Mouse (Mus musculus): Measurements from ENCODE around the gene Abhd2. TPM values are rescaled to one million over a fixed set of nuclear protein-coding genes. Genes with fewer than 3 reads are reported as not detected.

Abhd2 gene
- 100 to 1,000 TPM; 106 to 135 (median 117) TPM for total RNA-seq (2022)

DNA sequence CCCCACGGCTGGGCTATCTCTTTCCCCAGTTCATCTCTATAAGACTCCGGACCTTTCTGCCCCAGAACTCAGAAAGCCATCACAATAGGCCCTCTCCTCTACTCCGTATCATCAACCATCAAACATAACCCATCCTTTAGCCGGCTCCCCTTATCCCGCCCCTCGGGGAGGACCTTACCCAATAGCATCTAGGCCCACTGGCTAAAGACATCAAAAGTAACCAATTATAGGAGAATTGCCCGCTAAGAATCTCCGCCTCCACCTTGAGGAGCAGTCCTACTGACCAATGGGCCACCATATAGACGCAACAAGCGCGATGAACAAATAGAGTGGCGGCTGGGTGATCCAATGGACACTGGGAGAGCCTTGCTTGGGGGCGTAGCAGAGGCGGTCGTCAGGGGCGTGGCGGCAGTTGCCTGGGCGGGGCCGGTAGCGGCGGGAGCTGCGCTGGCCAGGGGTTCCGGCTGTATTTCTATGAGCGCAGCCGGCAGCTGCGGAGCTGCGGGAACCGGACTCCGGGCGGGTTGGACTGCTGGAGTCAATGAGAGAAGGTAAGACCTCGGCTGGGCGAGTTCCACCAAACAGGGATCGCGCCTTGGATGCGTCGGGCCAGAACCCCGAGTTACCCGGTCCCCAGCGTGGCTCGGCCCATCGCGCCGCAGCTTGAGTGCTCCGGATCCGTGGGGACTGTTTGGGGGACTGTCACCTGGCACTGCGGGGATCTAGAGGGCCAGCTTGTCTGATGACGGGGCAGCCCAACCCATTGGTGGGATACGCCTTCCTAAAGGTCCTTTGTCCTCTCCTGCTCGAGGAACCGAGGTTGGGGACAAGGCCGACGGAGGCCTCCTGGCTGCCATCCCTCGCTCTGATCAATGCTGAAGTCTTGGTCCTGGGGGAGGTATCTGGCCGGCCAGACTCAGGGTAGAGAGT is at the start of gene Abhd2:
Gene Abhd2, plus strand, starts transcription at position 411 of the 930 bp plus-strand sequence.
- peak; percentile 99 to 100 for DNase-seq (ENCODE audit: low spot score in 2 of 2)

DNA sequence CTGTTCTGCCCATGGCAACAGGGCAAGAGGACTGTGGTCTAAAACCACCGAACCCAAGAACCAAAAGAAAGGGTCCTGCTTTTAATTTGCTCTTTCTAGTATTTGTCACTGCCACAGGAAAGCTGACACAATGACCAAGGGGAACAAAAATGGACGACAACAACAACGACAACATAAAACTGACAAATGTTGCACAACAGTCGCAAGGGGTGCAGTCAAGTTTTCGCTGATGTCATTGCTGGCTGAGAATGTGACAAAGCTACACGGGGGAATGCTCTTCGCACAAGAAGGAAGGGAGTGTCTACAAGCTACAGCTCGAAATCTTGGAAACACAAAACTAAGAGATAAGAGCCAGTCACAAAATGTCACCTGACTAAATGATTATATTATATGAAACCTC is 47.5 kb upstream of the Abhd2 start:
- DNase-seq (ENCODE audit: low spot score in 2 of 2) = no peak

DNA sequence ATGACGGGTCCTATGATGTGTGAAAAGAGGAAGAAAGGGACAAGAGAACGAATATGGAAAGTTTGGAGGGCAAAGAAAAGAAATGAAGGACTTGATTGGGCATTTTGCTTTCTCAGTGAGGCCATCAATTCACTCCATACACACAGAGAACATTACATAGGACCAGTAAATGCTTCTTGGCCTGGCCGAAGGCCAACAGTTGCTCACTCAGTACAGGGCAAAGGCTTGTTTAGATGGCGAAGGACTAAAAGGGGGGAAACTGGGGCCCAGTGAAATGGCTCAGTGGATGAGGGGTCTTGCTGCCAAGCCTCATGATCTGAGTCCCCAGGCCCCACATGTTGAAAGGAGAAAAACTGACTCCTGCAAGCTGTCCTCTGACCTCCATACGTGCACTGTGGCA is 46.8 kb upstream of the Abhd2 start:
- DNase-seq (ENCODE audit: low spot score in 2 of 2) = no peak

DNA sequence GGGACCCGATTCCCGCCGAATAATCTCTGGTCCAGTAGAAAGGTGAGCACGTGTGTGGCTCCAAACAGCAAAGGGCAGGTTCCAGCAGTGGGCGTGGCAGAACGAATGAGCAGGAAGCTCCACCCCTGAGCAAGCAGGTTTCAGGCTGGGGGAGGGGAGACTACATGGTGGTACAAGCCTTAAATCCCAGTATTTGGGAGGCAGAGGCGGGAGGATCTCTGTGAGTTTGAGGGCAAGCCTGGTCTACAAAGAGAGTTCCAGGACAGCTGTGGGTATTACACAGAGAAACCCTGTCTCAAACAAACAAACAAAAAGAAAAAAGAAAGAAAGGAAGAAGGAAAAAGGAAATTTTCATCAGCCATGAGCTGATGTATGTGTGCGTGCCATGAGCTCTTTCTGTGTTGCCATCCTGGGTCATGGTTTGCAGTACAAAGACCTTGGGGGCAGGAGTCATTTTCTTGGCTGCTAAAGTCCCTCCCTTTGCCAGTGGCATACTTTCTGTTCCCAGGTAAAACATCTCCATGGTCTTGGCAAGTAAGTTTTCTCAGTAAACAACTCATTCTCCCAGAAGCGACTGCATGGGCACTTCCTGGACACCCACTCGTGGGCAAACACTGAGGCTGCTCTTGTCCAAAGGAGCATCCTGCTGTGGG is 46.0 kb upstream of the Abhd2 start:
- DNase-seq (ENCODE audit: low spot score in 2 of 2) = no peak

DNA sequence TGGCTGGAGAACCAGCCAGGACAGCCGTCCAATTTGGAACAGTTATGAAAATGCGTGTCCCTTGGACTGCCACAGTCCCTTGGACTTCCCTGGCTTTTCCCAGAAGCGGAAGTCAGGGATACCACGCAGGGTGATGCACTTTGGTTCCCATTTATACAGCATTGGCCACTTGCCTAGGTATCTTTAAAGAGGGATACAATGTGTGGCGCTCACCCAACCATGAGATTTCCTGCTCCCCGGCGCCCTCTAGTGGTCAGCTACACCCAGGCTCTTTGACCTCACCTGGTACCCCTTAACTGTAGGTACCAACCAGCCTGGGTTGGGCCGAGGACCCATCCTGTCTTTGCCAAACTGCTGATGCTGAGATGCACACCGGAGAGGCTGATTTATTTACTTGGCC is 44.5 kb upstream of the Abhd2 start:
- DNase-seq (ENCODE audit: low spot score in 2 of 2) = peak in 1 of 2 experiments; percentile 79

DNA sequence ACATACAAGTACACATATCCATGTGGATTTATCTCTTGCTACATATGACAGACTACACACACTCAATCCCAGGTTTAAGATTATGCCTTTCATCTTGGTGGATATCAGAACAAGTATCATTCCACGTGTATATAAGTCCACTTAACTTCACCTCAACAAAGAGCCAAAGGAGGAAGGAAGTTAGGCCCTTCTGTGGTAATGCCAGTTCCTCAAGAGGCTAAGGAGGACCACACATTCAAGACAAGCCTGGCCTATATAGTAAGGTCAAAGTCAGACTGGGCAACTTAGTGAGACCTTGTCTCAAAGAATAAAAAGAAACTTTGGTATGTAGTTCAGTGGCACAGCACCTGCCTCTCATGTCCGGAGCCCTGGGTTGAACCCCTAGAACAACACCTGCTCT is 41.4 kb upstream of the Abhd2 start:
- no peak for DNase-seq (ENCODE audit: low spot score in 2 of 2)

DNA sequence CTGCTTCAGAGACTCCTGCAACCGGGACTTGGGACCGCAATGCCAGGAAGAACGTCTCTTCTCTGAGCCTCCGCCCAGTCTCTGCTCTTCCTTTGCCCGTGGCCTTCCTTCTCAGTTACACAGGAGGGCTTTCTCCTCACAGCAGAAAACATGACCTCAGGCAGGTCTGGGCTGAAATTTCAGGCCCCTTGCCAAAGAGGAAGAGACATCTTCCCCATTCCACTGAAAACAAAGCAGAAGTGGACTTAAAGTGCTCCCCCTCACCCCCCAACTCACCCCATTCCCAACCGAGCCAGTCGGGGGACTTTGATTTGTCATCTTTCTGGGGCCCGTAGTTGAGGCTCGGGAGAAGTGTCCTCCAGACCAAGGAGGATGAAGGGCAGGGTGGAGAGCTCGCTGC is 41.0 kb upstream of the Abhd2 start:
- DNase-seq (ENCODE audit: low spot score in 2 of 2) = no peak

DNA sequence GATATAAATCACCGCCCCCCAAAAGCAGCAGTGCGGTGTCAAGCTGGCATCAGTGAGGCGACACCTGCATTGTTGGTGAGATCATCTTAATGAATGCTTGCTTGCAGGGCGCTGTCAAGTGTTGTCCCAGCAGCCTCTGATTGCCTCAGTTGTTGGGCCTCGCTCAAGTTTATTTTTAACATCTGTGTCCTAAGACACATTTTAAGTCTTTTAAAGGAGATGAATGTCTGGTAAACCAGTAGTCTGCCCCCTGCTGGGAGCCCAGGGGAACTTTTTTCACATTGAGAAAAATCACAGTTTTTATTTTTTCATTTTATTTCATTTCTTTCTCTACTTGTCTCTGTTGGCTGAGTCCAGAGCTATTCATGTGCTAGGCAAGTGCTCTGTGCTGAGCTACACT is 34.3 kb upstream of the Abhd2 start:
- no peak for DNase-seq (ENCODE audit: low spot score in 2 of 2)

DNA sequence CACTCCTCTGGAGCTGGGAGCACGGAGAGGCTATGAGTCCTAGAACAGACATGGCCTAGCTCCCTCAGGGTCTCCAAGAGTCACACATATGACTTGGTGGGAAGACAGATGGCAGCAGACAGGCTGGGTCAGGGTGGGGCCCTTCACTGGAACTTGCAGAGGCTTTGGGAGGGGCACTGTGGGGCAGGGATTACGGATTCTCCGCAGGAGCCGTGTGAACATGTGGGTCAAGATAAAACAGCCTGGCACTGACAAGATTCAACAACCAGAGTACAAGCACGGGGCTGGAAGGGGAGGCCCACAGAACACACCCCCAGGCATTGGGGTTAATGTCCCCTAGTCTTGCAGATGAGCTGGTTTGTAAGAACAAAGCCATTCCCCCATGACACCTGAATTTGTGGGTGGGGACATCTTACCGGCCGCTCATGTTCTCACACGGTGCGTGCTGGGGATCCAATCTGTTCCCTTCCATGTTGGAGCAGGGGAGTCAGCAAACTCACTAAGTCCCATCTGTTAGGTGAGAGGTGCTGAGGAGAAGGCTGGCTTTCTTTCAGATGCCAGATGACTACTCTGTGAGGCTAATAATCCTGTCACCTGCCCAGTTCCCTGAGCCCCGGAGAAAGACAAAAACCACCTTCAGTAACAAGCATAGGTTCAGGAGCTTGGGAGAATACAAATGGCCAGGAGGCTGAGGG is 30.9 kb upstream of the Abhd2 start:
- DNase-seq (ENCODE audit: low spot score in 2 of 2) = no peak

DNA sequence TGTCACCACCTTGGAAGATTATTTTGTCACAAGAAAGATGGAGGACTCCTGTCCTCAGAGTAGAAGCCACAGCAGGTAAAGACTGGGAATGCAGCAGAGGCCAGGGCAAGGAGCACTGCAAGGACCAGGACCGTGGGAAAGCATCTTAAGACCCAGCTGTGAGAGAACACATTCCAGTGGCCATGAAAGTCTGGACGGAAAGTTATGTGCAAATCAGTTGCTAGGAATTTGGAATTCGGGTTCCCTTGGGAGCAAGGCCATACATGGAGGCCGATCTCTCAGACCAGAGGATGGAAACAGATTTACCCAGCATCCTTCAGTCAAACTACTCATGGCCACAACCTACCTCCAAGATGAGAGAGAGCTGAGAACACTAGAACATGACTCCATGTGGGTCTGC is 29.8 kb upstream of the Abhd2 start:
- DNase-seq (ENCODE audit: low spot score in 2 of 2) = no peak

DNA sequence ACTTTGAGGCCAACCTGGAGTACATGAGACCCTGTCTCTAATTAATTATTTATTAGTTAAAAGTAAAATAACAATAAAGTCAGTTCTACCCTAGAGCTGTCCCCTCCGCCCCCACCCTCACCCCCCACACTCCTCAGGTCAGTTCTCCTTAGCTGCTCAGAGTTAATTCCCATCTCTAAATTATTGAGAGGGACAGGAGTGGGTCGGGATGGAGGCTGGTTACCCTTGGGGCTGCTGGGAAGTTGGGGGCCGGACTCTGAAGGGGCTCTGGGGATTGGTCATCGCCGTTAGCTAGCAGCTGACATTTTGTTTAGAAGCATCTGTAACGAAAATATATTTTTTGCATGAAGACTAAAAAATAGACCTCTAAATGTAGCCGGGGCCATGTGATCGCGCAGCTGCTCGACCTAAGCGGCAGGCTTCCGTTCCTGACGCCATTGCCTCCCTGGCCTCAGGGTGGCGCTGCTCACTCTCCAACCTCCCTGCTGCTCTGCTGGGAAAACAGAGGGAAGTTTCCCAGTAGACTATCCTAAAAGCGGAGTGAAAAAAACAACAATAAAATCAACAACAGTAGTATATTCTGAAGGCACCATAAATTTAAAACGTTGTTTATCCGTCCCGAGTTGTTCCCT is 26.8 kb upstream of the Abhd2 start:
- peak; percentile 44 to 65 for DNase-seq (ENCODE audit: low spot score in 2 of 2)

DNA sequence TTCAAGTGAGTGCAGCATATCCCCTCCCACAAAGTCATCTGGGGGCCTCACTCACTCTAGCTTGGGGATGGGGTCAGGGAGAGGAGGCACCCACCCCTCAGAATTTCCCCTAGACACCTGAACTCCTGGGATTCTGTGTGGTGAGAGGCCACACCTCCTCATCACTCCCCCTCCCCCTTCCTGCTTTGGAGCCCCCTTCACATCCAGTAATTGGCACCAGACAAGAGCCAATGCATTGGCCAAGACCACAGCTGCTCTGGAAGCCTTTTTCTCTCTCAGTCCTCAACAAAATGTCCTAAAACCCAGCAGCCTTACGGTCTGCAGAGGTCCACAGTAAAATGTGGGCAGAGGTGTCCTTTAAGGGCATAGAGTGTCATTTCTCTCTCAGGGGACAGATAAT is 25.6 kb upstream of the Abhd2 start:
- no peak for DNase-seq (ENCODE audit: low spot score in 2 of 2)

DNA sequence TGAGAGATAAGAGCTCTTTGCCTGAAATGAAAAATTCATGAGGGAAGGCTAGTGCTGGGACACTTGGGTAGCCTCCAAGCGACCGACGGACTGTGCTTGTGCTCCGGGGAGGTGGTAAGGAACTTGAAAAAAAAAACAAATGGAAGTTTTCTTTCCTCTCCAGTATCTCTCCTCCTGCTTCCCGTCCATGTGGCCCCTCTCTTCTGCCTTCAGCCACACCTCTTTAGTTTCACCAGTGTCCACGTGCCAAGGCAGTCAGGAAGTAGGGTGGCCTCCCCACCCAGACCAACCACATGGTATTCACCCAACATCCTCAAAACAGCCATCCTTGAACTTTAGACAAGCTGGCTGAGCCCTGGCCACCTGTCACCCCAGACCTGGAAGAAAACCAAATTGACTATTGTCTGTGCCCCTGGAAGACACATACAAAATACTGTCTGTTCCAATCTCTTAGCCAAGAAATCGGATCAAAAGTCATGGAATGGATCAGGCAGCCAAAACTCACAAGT is 25.1 kb upstream of the Abhd2 start:
- no peak for DNase-seq (ENCODE audit: low spot score in 2 of 2)

DNA sequence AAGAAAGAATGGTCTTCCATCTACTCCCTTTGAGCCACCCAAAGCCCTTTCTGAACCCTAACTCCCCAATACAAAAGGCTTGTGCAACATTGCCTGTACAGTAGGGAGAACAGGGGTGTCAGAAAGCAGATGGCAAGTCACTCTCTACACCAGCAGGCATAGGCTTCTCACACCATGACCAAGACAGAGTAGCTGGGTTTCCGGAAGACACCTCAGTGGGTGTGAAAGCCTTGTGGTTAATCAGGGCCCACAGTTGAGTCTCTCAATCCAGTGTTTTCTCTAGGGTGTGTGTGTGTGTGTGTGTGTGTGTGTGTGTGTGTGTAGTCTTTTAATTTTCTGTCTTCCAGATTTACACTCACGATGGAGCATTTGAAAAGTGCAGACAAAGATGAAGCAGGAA is 23.4 kb upstream of the Abhd2 start:
- no peak for DNase-seq (ENCODE audit: low spot score in 2 of 2)

DNA sequence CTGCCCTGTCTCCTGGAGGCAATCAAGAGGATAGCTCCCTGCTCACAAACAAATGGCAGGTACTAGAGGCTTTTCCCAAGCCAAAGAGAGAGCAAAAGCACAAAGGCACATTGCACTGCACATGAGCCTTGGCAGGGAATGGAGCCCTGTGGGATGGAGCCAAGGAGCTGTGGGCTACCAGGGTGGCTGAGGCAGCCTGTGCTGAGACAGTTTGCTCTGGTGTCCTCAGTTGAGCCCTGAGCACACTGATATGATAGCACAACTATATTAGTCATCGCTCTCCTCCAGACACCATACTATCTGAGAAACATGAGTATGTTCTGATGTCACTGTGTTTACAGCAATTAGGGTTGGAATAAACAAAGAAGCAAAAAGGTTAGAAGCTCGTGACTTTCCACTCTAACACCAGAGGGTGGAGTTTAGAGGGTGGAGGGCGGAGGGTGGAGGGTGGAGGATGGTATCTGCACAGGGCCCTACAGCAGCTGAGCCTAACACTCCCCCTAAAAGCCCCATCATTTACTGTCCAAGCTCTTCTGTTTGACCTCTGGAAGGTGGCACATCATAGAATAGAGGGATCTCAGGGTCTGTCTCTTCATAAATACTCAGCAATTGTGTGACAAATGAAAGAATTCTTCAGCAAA is 18.6 kb upstream of the Abhd2 start:
- DNase-seq (ENCODE audit: low spot score in 2 of 2) = no peak

DNA sequence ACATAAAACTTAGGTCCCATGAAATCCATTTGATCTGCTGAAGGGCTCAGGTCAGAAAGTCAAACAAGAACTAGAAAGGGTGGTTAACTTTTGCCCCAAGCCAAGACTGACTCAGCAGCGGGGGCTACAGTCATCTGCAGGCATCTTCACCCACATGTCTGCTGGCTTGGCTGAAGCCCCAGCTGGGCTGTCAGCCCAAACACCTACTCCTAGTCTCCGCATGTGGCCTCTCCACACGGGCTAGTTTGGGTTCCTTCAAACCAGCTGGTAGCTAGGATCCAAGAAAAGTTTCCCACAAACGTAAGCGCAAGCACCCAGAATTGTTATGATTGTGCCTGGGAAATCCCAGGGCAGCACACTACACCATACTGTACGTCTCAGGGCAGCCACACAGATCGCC is 17.6 kb upstream of the Abhd2 start:
- DNase-seq (ENCODE audit: low spot score in 2 of 2) = peak in 1 of 2 experiments; percentile 85

DNA sequence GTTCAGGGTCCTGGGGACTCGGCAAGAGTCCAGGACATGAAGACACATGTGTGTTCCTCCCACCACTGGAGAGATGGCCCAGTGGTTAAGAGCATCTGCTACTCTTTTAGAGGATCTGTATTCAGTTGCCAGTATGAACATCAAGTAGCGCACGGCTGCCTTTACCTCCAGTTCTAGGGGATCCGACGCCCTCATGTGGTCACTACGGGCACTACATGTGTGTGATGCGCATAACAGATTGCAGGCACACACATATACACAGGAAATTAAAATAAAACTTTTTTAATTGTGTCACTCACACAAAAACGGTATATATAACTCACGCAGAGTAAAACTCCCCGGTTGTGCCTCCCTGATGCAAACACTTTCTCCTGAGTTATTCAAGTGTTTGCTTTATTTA is 17.2 kb upstream of the Abhd2 start:
- DNase-seq (ENCODE audit: low spot score in 2 of 2) = no peak

DNA sequence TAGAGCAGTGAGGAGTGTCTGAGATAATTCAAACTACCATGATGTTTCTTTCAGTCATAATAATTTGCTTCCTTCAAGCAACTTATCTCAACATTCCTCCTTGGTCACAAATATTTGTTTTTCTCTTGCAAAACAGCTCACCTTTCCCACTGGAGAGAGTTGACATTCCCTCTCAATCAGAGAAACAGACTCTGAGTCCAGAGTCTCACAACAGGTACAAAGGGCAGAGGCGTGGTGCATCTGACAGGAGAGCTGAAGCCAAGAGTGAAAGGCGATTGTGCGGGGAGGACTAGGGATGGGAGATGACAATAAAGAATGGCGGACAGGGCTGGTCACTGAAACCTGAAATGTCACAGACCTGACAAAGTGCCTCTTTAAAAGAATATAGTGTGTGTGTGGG is 16.3 kb upstream of the Abhd2 start:
- no peak for DNase-seq (ENCODE audit: low spot score in 2 of 2)

DNA sequence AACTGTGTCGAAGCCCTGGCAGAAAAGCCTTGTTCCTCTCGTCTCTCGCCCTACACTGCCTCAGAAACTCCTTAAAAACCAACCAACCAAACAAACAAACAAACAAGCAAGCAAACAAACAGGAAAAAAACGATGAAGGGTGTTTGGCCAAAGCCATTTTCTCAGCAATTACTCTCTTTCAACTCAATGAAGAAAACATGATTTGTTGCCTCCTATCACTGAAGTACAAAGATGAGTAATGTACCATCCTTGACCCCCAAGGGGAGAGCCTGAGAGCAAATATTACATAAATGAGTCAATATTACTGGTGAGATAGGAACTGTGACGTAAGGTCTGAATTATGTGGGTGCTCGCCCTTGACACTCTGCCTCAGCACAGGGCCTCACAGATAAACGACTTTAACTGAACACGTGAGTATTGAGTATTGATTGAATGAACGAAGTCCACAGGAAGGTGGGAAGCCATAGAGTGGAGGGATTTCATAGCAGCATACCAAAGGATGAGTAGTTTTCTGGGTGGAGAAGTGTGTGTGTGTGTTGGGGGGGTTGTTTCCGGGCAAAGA is 13.9 kb upstream of the Abhd2 start:
- no peak for DNase-seq (ENCODE audit: low spot score in 2 of 2)

DNA sequence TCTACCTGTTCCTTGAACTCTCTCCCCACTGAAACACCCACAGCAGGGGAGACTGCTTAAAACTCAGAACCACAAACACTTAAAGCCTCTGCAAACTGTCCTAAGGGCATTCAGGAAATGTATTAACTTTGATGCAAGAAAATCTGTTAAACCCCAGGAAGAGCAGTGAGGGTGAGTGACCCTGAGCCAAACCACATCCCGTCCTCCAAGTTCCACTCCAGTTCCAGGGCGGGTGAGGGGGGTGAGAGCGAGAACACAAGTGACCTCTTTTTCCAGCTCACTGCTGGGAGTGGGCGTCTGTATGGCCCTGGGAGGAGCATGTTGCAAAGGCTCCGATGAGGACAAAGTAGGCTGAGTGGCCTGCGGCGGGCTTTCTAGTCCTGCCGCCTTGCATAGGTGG is 10.5 kb upstream of the Abhd2 start:
- no peak for DNase-seq (ENCODE audit: low spot score in 2 of 2)

DNA sequence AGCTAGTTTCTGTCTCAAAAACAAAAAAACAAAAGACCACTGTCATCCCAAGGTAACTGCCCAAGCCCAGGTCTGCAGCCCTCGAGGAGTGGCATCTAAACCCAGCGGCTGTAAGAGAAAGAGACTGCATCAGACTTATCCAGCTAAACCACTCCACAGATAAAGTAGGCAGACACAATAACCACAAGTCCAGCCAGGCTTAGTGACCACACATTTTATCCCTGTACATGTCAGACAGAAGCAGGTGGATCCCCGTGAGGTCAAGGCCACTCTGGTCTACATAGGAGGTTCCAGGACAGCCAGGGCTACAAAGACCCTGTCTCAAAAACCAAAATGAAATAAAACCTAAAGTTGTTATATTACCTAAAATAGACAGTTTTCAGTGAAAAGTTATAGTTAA is 9.2 kb upstream of the Abhd2 start:
- no peak for DNase-seq (ENCODE audit: low spot score in 2 of 2)

Data from left cerebral cortex, adult 8-10 months (tissue).